Mouse (Mus musculus) limb, embryonic 14.5 days (tissue): Measurements from ENCODE around the gene Nfx1. TPM values are rescaled to one million over a fixed set of nuclear protein-coding genes. Genes with fewer than 3 reads are reported as not detected.
A peak's percentile ranks its signal among the peaks of the same experiment; 100 is the strongest.

Experiments
- ATAC-seq: fragments of 200-750 bp; cut with Nextera tagmentation; 2 replicates; pipeline ENCODE4 v1.8.0; 2017; ENCODE audit warnings: low read depth, moderate number of reproducible peaks, moderate TSS enrichment; ENCODE audit not compliant: low FRiP score
- DNase-seq: peaks from one replicate; pipeline ENCODE4 v3.0.0-alpha.2; 2015; ENCODE audit warnings: low spot score
- H3K27ac ChIP-seq: fragments of 300-500 bp; sonication (generic); replicated peaks from 2 replicates; pipeline ENCODE4 v1.5.1; 2014; ENCODE audit warnings: low read depth, mild to moderate bottlenecking, low read length, moderate library complexity, mixed read lengths
- H3K27me3 ChIP-seq: fragments of 300-500 bp; sonication (generic); 2 replicates; pipeline ENCODE4 v1.6.1; 2014; ENCODE audit warnings: low read length, mixed read lengths; ENCODE audit not compliant: control insufficient read depth, insufficient read depth
- H3K36me3 ChIP-seq: fragments of 300-500 bp; sonication (generic); 2 replicates; pipeline ENCODE4 v1.6.1; 2014; ENCODE audit warnings: mild to moderate bottlenecking, low read length, moderate library complexity, mixed read lengths; ENCODE audit not compliant: control insufficient read depth, insufficient read depth
- H3K4me1 ChIP-seq: fragments of 300-500 bp; sonication (generic); 2 replicates; pipeline ENCODE4 v1.6.1; 2014; ENCODE audit warnings: antibody characterized with exemption, low read length, mixed read lengths; ENCODE audit not compliant: control insufficient read depth, insufficient read depth
- H3K4me2 ChIP-seq: fragments of 300-500 bp; sonication (generic); replicated peaks from 2 replicates; pipeline ENCODE4 v1.6.1; 2014; ENCODE audit warnings: low read depth, mild to moderate bottlenecking, low read length, moderate library complexity; ENCODE audit not compliant: severe bottlenecking
- H3K4me3 ChIP-seq: fragments of 300-500 bp; sonication (generic); replicated peaks from 2 replicates; pipeline ENCODE4 v1.5.1; 2014; ENCODE audit warnings: low read length
- H3K9ac ChIP-seq: fragments of 300-500 bp; sonication (generic); 2 replicates; pipeline ENCODE4 v1.6.1; 2014; ENCODE audit warnings: mild to moderate bottlenecking, low read depth, low read length, moderate library complexity; ENCODE audit not compliant: severe bottlenecking
- H3K9me3 ChIP-seq: fragments of 300-500 bp; sonication (generic); 2 replicates; pipeline ENCODE4 v1.6.1; 2016; ENCODE audit warnings: low read length; ENCODE audit not compliant: control insufficient read depth
- POLR2A ChIP-seq: fragments of 200-500 bp; IDR thresholded peaks from 2 replicates; pipeline ENCODE4 v1.8.0; 2012; ENCODE audit warnings: inconsistent platforms, mild to moderate bottlenecking, moderate library complexity, borderline replicate concordance; ENCODE audit not compliant: insufficient read depth, insufficient read length; ENCODE audit errors: extremely low read depth
- WGBS: fragments of 180-500 bp; shearing (Covaris S2); extraction: QIAGEN DNeasy Blood & Tissue Kit; methylation state at CpG from one replicate; pipeline ENCODE4 v1.1.7; 2014; 5-methylcytosine and 5-hydroxymethylcytosine counted together
- polyA plus RNA-seq, 2 experiments: library from polyadenylated mRNA; depleted of rRNA in 1 of 2; stranded (reverse) in 1 of 2; unstranded in 1 of 2; fragments of >200 nt; fragmentation: Nextera tagmentation in 1 of 2; extraction: Ambion mirVana in 1 of 2; gene quantifications; 2 replicates each; pipeline versions ENCODE4 v1.2.1 to v1.2.3; 2012 to 2014

Gene Nfx1
- polyA plus RNA-seq, 2 experiments: 88.8 to 91.4 TPM

- no peaks in the 10 kb centered on the region for H3K9me3 ChIP-seq
- no peaks in the 10 kb centered on the region for H3K36me3 ChIP-seq
- TF ChIP-seq POLR2A: no peak
- H3K27me3 ChIP-seq: no peaks in the 10 kb centered on the region
- H3K4me3 ChIP-seq: no peak overlapping the region
- 76% methylated on average over 5 of the region's 5 CpGs for WGBS
- no peak overlapping the region for H3K9ac ChIP-seq
- H3K27ac ChIP-seq: no peak overlapping the region
- ATAC-seq (no peak), DNase-seq (no peak)
- no peaks in the 10 kb centered on the region for H3K4me1 ChIP-seq
- H3K4me2 ChIP-seq: no peak overlapping the region
These were observed 73.3 kb downstream of the Nfx1 start for GRCm38 (mm10) chr4:41043961-41044360.

GRCm38 (mm10) chr4:41045288-41045687 is 74.6 kb downstream of the Nfx1 start:
- Histone ChIP-seq H3K9me3 (no peaks in the 10 kb centered on the region), H3K9ac (no peak overlapping the region), H3K36me3 (no peaks in the 10 kb centered on the region), H3K4me3 (no peak overlapping the region), H3K4me2 (no peak overlapping the region), H3K27ac (no peak overlapping the region), H3K4me1 (no peaks in the 10 kb centered on the region), H3K27me3 (no peaks in the 10 kb centered on the region)
- DNase-seq (no peak), ATAC-seq (no peak)
- TF ChIP-seq POLR2A: no peak
- WGBS: 92% methylated on average over 3 of the region's 3 CpGs

- WGBS: 84% methylated on average over 13 of the region's 13 CpGs
- no peak for TF ChIP-seq POLR2A
- no peaks in the 10 kb centered on the region for H3K9me3 ChIP-seq
These were observed 75.6 kb downstream of the Nfx1 start for GRCm38 (mm10) chr4:41046254-41046795.

GRCm38 (mm10) chr4:41047524-41048271 is 77.0 kb downstream of the Nfx1 start, which contains the start of gene Aqp7:
Aqp7 (minus strand) TSS chr4:41048139.
- TF ChIP-seq POLR2A: no peak
- ATAC-seq (no peak), DNase-seq (no peak)
- H3K9me3 ChIP-seq: no peaks in the 10 kb centered on the region
- no peaks in the 10 kb centered on the region for H3K4me1 ChIP-seq
- H3K36me3 ChIP-seq: no peaks in the 10 kb centered on the region
- H3K4me2 ChIP-seq: no peak within 1 kb of the TSS
- no peaks in the 10 kb centered on the region for H3K27me3 ChIP-seq
- 0 out of 2 replicates have a peak within 1 kb of the TSS, but pooled peaks have one; percentile 12 for H3K9ac ChIP-seq
- WGBS: 18% methylated on average over 9 of the region's 9 CpGs
- H3K4me3 ChIP-seq: no peak within 1 kb of the TSS
- H3K27ac ChIP-seq: no peak within 1 kb of the TSS

More at GRCm38 (mm10) chr4:41046254-41046795, 75.6 kb downstream of the Nfx1 start:
- Histone ChIP-seq H3K9ac (no peak overlapping the region), H3K4me3 (no peak overlapping the region), H3K27ac (no peak overlapping the region), H3K4me1 (no peaks in the 10 kb centered on the region), H3K4me2 (no peak overlapping the region), H3K27me3 (no peaks in the 10 kb centered on the region), H3K36me3 (no peaks in the 10 kb centered on the region)
- ATAC-seq: no peak
- DNase-seq: no peak

- H3K4me3 ChIP-seq: no peak overlapping the region
- no peak for DNase-seq
- H3K9ac ChIP-seq: no peak overlapping the region
- no peak overlapping the region for H3K27ac ChIP-seq
- no peaks in the 10 kb centered on the region for H3K36me3 ChIP-seq
- TF ChIP-seq POLR2A: no peak
- H3K4me1 ChIP-seq: no peaks in the 10 kb centered on the region
- no peaks in the 10 kb centered on the region for H3K9me3 ChIP-seq
- H3K27me3 ChIP-seq: no peaks in the 10 kb centered on the region
- H3K4me2 ChIP-seq: no peak overlapping the region
- ATAC-seq: no peak
- WGBS: 62% methylated on average over 2 of the region's 2 CpGs
These were observed 78.2 kb downstream of the Nfx1 start for GRCm38 (mm10) chr4:41048926-41049325.
